Mouse (Mus musculus) midbrain, embryonic 12.5 days (tissue): Measurements from ENCODE around the gene Rbbp8nl. TPM values are rescaled to one million over a fixed set of nuclear protein-coding genes. Genes with fewer than 3 reads are reported as not detected.
A peak's percentile ranks its signal among the peaks of the same experiment; 100 is the strongest.

Source experiments
- ATAC-seq: fragments of 200-750 bp; cut with Nextera tagmentation; 2 replicates; pipeline ENCODE4 v1.8.0; 2017; ENCODE audit warnings: low read depth, moderate TSS enrichment, moderate library complexity; ENCODE audit not compliant: low FRiP score
- H3K27ac ChIP-seq: fragments of 300-500 bp; sonication (generic); replicated peaks from 2 replicates; pipeline ENCODE4 v1.5.1; 2016; ENCODE audit warnings: mild to moderate bottlenecking
- H3K27me3 ChIP-seq: fragments of 300-500 bp; sonication (generic); 2 replicates; pipeline ENCODE4 v1.6.1; 2016; ENCODE audit warnings: mild to moderate bottlenecking
- H3K36me3 ChIP-seq: fragments of 300-500 bp; sonication (generic); 2 replicates; pipeline ENCODE4 v1.6.1; 2016
- H3K4me1 ChIP-seq: fragments of 300-500 bp; sonication (generic); 2 replicates; pipeline ENCODE4 v1.6.1; 2016
- H3K4me2 ChIP-seq: fragments of 300-500 bp; sonication (generic); replicated peaks from 2 replicates; pipeline ENCODE4 v1.6.1; 2016; ENCODE audit warnings: mild to moderate bottlenecking, moderate library complexity
- H3K4me3 ChIP-seq: fragments of 300-500 bp; sonication (generic); 2 replicates; pipeline ENCODE4 v1.5.1; 2016; ENCODE audit warnings: mild to moderate bottlenecking
- H3K9ac ChIP-seq: fragments of 300-500 bp; sonication (generic); replicated peaks from 2 replicates; pipeline ENCODE4 v1.6.1; 2016; ENCODE audit warnings: mild to moderate bottlenecking, moderate library complexity
- H3K9me3 ChIP-seq: fragments of 300-500 bp; sonication (generic); 2 replicates; pipeline ENCODE4 v1.6.1; 2016; ENCODE audit warnings: mild to moderate bottlenecking
- WGBS: fragments of 180-500 bp; shearing (Covaris S2); methylation state at CpG from one replicate; pipeline ENCODE4 v1.1.7; 2016; 5-methylcytosine and 5-hydroxymethylcytosine counted together
- polyA plus RNA-seq: library from polyadenylated mRNA; unstranded; fragments of >200 nt; fragmentation: Nextera tagmentation; extraction: Ambion mirVana; gene quantifications from 2 replicates; pipeline ENCODE4 v1.2.1, GENCODE M21; 2016

Gene Rbbp8nl
- polyA plus RNA-seq, result 0.08 and 0.16 TPM in 2 replicates

DNA sequence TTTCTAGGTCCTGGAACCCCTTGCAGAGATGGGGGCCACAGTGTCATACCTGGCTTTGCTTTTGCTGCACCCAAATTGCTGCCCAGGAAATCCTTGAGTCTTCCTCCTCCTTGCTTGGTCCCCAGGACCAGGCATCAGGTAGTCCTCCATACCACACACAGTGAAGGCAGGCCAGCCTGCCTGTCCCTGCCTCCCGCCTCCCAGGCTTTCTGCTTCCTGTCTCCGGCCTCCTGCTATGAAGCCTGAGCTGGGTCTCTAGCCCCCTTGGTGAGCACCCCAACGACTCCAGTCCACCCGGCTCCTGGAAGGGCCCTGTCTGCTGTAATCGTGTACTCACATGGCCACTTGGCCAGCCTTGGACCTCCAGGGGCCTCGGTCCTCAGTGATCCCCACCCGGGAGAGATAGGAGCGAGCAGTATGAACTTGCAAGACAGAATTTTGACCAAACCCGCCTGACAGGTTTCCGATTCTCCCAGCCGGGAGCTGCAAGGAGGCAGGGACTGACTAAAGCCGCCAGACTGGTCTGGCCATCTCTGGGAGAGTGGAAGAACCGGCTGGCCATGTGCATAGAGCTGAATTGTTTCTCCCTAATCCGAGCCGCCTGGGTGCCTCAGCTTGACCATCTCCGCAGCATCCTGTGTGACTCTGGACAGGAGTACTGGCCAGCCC, at the start of gene Rbbp8nl:
TSS of gene Rbbp8nl (minus strand) at position 440 of the 669 bp plus-strand sequence.
- no peaks in the 10 kb centered on the region; the same call in 1 of the 2 replicates for H3K27me3 ChIP-seq
- no peak within 1 kb of the TSS for H3K9ac ChIP-seq
- no peak within 1 kb of the TSS for H3K27ac ChIP-seq
- no peaks in the 10 kb centered on the region for H3K36me3 ChIP-seq
- no peaks in the 10 kb centered on the region for H3K4me1 ChIP-seq
- WGBS, result 42% methylated on average over 16 of the region's 16 CpGs
- no peaks in the 10 kb centered on the region for H3K9me3 ChIP-seq
- no peak within 1 kb of the TSS for H3K4me2 ChIP-seq
- no peak for ATAC-seq
- no peak within 1 kb of the TSS for H3K4me3 ChIP-seq

DNA sequence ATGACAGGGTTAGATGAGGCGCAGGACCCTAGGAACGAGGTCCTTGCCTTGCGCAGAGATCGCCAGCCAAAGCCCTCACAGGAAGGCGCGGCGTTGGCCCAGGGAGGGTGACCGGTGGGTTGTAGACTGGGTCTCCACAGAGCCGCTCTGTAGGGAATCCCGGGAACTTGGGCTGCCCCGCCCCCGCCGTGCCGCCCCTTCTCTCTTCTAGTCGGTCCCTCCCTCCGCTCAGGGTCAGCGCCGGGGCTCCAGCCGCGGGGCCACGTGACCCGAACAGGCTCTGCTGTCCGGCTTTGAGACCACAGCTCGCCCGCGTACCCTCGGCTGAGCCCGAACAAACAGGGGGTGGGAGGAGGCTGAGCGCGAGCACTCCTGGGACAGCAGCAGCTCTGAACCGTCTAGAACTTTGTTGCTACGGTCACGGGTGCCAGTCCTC, 44.9 kb upstream of the Rbbp8nl start, which contains the start of gene Gata5:
TSS of gene Gata5 (minus strand) at position 149 of the 436 bp plus-strand sequence.
- no peaks in the 10 kb centered on the region for H3K36me3 ChIP-seq
- H3K9ac ChIP-seq, result 0 out of 2 replicates have a peak within 1 kb of the TSS, but pooled peaks have one; percentile 15
- WGBS, result under 1% methylated on average over 33 of the region's 33 CpGs
- H3K27me3 ChIP-seq, result peaks cover 97% of the 10 kb centered on the region
- no peaks in the 10 kb centered on the region for H3K9me3 ChIP-seq
- ATAC-seq, result peak; percentile 70
- peak within 1 kb of the TSS; percentile 60 for H3K4me2 ChIP-seq
- H3K4me3 ChIP-seq, result peak within 1 kb of the TSS; percentile 39
- H3K4me1 ChIP-seq, result peaks cover 17% of the 10 kb centered on the region
- H3K27ac ChIP-seq, result no peak within 1 kb of the TSS

DNA sequence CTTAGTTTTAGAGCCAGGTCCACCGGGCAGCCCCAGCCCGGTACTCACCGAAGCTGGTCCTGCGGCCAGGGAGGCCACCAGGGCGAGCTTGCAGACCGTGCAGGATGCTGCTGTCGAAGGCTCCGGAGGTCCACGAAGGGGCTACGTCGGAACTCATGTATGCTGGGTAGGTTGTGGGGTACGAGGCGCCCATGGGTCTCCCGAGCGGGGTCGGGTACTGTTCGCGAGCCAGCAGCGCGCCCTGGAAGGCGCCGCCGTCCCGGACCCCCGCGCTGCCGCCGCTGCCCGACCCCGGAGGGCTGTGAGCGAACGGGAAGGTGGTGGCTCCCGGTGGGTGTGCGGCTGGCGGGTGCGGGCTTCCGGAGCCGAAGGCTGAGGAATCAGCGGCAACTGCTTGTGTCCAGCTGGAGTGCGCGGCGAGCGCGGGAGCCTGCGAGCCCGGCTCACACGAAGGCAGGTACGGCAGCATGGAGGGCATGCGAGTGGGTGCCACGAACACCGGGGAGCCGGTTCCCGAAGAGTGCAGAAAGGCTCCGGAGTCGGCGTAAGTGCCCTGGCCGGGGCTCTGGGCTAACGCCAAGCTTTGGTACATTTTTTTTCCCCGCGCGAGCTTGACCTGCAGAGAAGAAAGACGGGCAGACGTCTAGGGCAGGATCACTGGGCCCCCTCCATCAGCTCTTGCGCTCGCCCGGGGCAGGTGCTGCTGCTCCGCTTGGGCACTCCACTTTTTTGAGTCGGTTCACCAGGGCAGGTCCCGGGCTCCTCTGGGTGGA, 44.3 kb upstream of the Rbbp8nl start:
- H3K4me3 ChIP-seq, result peak overlapping the region; percentile 39
- H3K9ac ChIP-seq, result 0 out of 2 replicates have a peak overlapping the region, but pooled peaks have one; percentile 15
- peaks cover 17% of the 10 kb centered on the region for H3K4me1 ChIP-seq
- no peak overlapping the region for H3K27ac ChIP-seq
- no peak for ATAC-seq
- H3K9me3 ChIP-seq, result no peaks in the 10 kb centered on the region
- peaks cover 95% of the 10 kb centered on the region for H3K27me3 ChIP-seq
- peak overlapping the region; percentile 60 for H3K4me2 ChIP-seq
- under 1% methylated on average over 69 of the region's 69 CpGs for WGBS
- H3K36me3 ChIP-seq, result no peaks in the 10 kb centered on the region

DNA sequence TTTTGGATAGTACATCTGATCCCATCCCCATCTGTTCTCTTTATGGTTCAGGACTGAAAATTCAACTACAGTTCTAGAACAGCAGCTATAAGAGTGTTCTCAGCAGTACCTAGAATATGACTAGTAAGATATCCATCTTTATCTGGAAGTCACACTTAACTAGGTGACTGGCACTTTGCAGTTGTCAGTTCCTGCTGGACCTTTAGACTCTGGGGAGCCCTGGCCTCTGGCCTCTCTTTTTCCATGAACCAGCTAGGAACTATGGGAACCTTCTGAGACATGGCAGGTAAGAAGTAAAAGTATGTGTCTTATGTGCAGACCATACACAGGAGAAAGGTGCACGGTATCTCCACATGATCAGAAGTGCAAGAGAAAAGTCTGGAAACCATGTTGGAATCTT, 39.8 kb upstream of the Rbbp8nl start:
- H3K36me3 ChIP-seq, result no peaks in the 10 kb centered on the region
- H3K27ac ChIP-seq, result no peak overlapping the region
- no peak overlapping the region for H3K9ac ChIP-seq
- ATAC-seq, result no peak
- no peaks in the 10 kb centered on the region for H3K9me3 ChIP-seq
- WGBS, result 91% methylated on average over 1 of the region's 1 CpGs
- no peak overlapping the region for H3K4me3 ChIP-seq
- H3K27me3 ChIP-seq, result peaks cover 68% of the 10 kb centered on the region
- peaks cover 10% of the 10 kb centered on the region for H3K4me1 ChIP-seq
- H3K4me2 ChIP-seq, result no peak overlapping the region

DNA sequence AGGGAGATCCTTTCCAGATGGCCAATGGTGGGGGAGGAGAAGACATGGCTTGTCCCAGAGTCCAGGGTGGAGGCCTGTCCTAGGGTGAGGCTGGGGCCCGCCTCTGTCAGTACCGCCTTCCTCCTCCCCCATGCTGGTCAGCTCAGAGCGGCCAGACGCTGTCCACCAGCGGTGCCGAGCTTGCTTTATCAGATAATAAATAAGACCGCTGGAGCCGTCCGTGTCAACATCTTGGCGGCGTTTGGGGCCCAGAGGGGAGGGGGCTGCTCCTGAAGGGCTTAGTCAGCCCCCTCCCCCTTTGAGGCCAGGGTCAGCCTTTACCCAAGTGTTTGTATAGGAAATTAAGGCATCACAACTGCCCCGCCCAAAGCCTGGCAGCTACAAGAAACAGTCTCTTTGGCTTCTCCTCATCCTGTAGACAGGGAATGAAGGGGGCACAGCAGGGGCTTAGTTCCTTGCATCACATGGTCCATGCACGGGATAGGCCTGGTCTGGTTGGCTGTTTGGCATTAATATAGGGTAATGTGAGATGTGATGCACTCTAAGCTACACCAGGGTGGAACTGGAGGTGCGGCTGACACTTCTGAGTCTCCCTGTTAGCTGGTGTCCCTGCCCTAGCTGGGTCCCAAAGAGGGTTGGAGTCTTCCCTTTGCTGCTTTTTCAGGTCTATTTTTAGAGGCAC, 33.1 kb upstream of the Rbbp8nl start:
- H3K4me2 ChIP-seq, result peak overlapping the region; percentile 25; the same call in 1 of the 2 replicates

DNA sequence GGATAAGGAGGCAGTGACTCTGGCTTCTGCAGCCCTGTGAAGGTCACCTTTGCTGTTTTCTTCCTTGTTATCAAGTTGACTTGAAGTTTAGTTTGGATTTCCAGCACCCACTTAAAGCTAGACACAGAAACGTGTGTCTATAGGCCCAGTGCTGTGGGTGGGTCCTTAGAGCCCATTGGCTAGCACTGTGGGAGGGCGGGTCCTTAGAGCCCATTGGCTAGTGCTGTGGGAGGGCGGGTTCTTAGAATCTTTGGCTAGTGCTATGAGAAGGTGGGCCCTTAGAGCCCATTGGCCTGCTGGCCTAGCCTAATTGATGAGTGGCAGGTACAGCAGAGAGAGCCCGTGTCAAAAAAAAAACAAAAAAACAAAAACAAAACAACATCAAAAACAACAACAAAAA, 30.5 kb upstream of the Rbbp8nl start:
- H3K9me3 ChIP-seq, result no peaks in the 10 kb centered on the region
- no peak overlapping the region for H3K27ac ChIP-seq
- H3K4me2 ChIP-seq, result no peak overlapping the region
- H3K36me3 ChIP-seq, result no peaks in the 10 kb centered on the region
- ATAC-seq, result no peak
- no peak overlapping the region for H3K9ac ChIP-seq
- peaks cover 19% of the 10 kb centered on the region; the same call in 1 of the 2 replicates for H3K27me3 ChIP-seq
- H3K4me1 ChIP-seq, result peaks cover 6% of the 10 kb centered on the region; the same call in 1 of the 2 replicates
- WGBS, result 63% methylated on average over 4 of the region's 4 CpGs
- no peak overlapping the region for H3K4me3 ChIP-seq

More for the DNA sequence above, 33.1 kb upstream of the Rbbp8nl start:
- peaks cover 6% of the 10 kb centered on the region; the same call in 1 of the 2 replicates for H3K4me1 ChIP-seq
- H3K36me3 ChIP-seq, result no peaks in the 10 kb centered on the region
- ATAC-seq, result no peak
- H3K4me3 ChIP-seq, result no peak overlapping the region
- WGBS, result 25% methylated on average over 14 of the region's 14 CpGs
- no peaks in the 10 kb centered on the region for H3K9me3 ChIP-seq
- H3K27me3 ChIP-seq, result peaks cover 30% of the 10 kb centered on the region; the same call in 1 of the 2 replicates
- H3K27ac ChIP-seq, result no peak overlapping the region
- no peak overlapping the region for H3K9ac ChIP-seq

DNA sequence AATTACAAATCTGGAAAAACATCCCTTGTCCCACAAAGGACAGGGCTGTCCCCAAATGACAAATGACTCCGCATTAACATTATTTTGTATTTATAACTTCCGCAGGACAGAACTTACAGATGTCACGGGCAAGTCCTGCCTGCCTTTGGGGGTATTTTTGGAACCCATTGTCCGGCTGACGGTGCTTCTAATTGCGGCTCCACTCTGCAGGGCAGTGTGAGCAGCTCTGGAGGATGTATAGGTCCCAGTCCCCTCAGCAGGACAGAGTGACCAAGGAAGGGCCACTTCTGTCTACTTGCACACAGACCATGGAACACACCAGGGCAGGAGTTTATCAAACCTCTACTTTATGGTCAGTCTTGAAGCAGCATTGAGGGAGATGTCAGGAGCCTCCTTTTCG, 27.9 kb upstream of the Rbbp8nl start:
- Histone ChIP-seq H3K4me1 (peaks cover 2% of the 10 kb centered on the region; the same call in 1 of the 2 replicates), H3K9me3 (no peaks in the 10 kb centered on the region), H3K4me3 (no peak overlapping the region), H3K4me2 (no peak overlapping the region), H3K27me3 (peaks cover 9% of the 10 kb centered on the region; the same call in 1 of the 2 replicates), H3K9ac (no peak overlapping the region), H3K27ac (no peak overlapping the region), H3K36me3 (no peaks in the 10 kb centered on the region)
- 90% methylated on average over 7 of the region's 7 CpGs for WGBS
- no peak for ATAC-seq

DNA sequence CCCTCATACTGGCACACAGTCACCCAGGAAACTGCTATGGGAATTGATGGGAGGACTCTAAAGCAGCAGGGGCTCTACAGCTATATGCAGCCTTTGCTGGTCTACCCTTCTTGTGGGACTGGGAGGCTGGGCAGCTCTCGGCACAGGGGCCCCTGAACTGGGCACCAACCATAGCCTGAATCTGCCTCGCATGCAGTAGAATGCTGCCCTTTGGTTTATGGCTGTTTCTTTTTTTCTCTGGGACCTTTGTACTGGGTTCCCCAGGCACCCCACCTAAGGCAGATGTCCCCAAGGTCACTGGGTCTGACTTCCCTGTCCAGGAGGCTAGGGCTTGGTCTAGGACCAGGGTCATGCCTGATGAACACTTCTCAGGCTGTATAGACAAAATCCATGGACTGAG, 24.6 kb upstream of the Rbbp8nl start:
- no peaks in the 10 kb centered on the region for H3K9me3 ChIP-seq
- H3K36me3 ChIP-seq, result no peaks in the 10 kb centered on the region
- peaks cover 12% of the 10 kb centered on the region; the same call in 1 of the 2 replicates for H3K27me3 ChIP-seq
- H3K4me2 ChIP-seq, result no peak overlapping the region
- H3K4me3 ChIP-seq, result no peak overlapping the region
- ATAC-seq, result no peak
- no peaks in the 10 kb centered on the region for H3K4me1 ChIP-seq
- no peak overlapping the region for H3K9ac ChIP-seq
- 87% methylated on average over 2 of the region's 2 CpGs for WGBS
- H3K27ac ChIP-seq, result no peak overlapping the region

DNA sequence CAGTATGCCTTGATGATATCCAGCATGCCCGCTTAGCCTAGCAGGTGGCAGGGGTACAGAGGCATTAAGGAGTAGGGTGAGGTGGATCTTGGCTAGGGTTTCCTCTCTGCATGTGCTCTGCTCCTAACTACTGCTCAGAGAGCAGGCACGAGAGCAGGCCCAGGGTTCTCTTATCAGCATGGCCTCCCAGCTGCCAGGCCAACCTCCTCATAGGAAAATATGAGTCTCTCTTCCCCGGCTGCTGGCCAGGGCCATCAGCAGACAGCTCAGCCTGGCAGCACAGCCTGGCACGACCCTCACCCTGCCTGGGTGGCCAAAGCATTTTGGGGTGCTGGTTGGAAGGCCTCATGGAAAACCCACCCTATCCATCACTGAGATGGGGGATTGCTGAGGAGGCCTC, 21.5 kb upstream of the Rbbp8nl start:
- no peak overlapping the region for H3K4me2 ChIP-seq
- no peaks in the 10 kb centered on the region for H3K36me3 ChIP-seq
- ATAC-seq, result no peak
- WGBS, result 88% methylated on average over 4 of the region's 4 CpGs
- H3K4me1 ChIP-seq, result no peaks in the 10 kb centered on the region
- H3K9me3 ChIP-seq, result no peaks in the 10 kb centered on the region
- H3K27me3 ChIP-seq, result 0 out of 2 replicates have a peak, but pooled peaks cover 4% of the 10 kb centered on the region
- no peak overlapping the region for H3K4me3 ChIP-seq
- H3K27ac ChIP-seq, result no peak overlapping the region
- H3K9ac ChIP-seq, result no peak overlapping the region

DNA sequence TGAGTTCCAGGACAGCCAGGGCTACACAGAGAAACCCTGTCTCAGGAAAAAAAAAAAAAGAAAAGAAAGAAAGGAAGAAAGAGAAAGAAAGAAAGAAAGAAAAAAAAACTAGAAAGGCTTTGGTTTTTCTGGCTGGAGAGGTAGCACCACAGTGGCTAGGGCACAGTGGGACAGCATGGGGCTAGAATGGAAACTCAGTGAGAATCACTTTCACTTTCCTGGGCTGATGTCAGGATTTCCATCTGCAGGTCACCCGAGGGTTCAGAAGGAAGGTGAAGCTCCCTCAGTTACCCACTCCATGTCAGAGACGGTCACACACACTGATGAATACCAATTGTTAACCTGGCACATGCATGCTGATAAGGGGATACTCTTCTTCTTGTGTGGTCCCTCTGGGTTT, 18.0 kb upstream of the Rbbp8nl start:
- H3K9me3 ChIP-seq, result no peaks in the 10 kb centered on the region
- 76% methylated on average over 2 of the region's 2 CpGs for WGBS
- no peak overlapping the region for H3K27ac ChIP-seq
- H3K9ac ChIP-seq, result no peak overlapping the region
- no peak overlapping the region for H3K4me3 ChIP-seq
- H3K4me2 ChIP-seq, result no peak overlapping the region
- ATAC-seq, result no peak
- H3K27me3 ChIP-seq, result 0 out of 2 replicates have a peak, but pooled peaks cover 4% of the 10 kb centered on the region
- H3K36me3 ChIP-seq, result no peaks in the 10 kb centered on the region
- H3K4me1 ChIP-seq, result no peaks in the 10 kb centered on the region

DNA sequence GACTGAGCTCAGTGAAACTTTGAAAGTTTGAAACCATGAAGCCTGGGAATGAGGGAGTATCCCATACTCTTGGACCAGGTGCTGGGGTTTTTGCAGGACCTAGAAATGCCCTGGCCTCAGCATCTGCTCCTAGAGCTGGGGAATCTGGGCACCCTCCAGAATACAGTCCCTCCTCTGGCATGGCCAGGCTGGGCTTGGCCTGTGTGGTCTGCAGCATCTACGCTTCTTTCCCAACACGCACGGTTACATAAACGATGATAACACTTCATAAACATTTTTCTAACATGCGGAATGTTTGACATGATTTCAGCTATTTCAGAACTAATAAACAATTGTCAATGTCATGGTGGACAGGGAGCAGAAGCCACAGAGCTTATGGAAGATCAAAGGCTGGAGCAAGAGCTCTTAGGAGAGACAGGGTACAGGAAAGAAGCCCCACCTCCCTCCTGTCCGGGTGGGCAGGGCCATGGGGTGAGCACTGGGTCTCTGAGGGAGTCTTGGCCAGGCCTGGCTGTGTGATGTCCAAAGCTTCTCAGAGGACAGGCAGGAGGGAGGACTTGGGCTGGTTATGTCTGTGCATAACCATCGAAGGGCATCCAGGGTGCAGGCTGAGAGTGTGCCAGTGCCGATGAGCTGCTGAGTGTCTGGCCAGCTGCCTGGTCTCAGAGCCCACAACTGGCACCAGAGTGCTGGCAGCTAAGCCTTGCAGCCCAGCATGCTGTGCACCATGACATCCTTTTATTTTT, 16.9 kb upstream of the Rbbp8nl start:
- Histone ChIP-seq H3K36me3 (no peaks in the 10 kb centered on the region), H3K4me2 (no peak overlapping the region), H3K27me3 (0 out of 2 replicates have a peak, but pooled peaks cover 4% of the 10 kb centered on the region), H3K9ac (no peak overlapping the region), H3K27ac (no peak overlapping the region), H3K4me1 (no peaks in the 10 kb centered on the region), H3K9me3 (no peaks in the 10 kb centered on the region), H3K4me3 (no peak overlapping the region)
- 87% methylated on average over 8 of the region's 8 CpGs for WGBS
- no peak for ATAC-seq
